Mouse (Mus musculus) kidney, adult 9 months (tissue): ENCODE measurements around the gene Zzz3.
"Not testable (repeated sequence)": the region's sequence is repeated elsewhere in the genome, so short reads cannot be mapped to it uniquely, and the experiment has no call there.

Experiments used
- DNase-seq: peaks from one replicate; pipeline ENCODE4 v3.0.0; 2022

The Zzz3 gene

GRCm38 (mm10) chr3:152401964-152402670 lies 6.8 kb downstream of the Zzz3 start:
- peak; percentile 50 for DNase-seq

- DNase-seq = no peak
Measured at GRCm38 (mm10) chr3:152402671-152403066, 7.4 kb downstream of the Zzz3 start.

GRCm38 (mm10) chr3:152403827-152404226 lies 8.6 kb downstream of the Zzz3 start:
- DNase-seq = peak; percentile 82

- DNase-seq = no peak
Measured at GRCm38 (mm10) chr3:152405420-152405819, 10.1 kb downstream of the Zzz3 start.

- DNase-seq = no peak
Measured at GRCm38 (mm10) chr3:152405978-152406640, 10.8 kb downstream of the Zzz3 start.

GRCm38 (mm10) chr3:152410980-152411551 lies 15.8 kb downstream of the Zzz3 start:
- DNase-seq = no peak

- DNase-seq = no peak
Measured at GRCm38 (mm10) chr3:152412362-152412761, 17.1 kb downstream of the Zzz3 start.

- no peak for DNase-seq
Measured at GRCm38 (mm10) chr3:152428925-152429324, 33.7 kb downstream of the Zzz3 start.

- DNase-seq = no peak
Measured at GRCm38 (mm10) chr3:152432677-152433076, 37.4 kb downstream of the Zzz3 start.

- no peak for DNase-seq
Measured at GRCm38 (mm10) chr3:152435590-152435989, 40.3 kb downstream of the Zzz3 start.

GRCm38 (mm10) chr3:152438068-152438467 lies 42.8 kb downstream of the Zzz3 start:
- DNase-seq = peak; percentile 57

GRCm38 (mm10) chr3:152442795-152443194 lies 47.5 kb downstream of the Zzz3 start:
- no peak for DNase-seq

GRCm38 (mm10) chr3:152444114-152444513 lies 48.8 kb downstream of the Zzz3 start:
- DNase-seq = no peak

GRCm38 (mm10) chr3:152446966-152447365 lies 51.7 kb downstream of the Zzz3 start:
- no peak for DNase-seq

GRCm38 (mm10) chr3:152453163-152453562 lies 57.9 kb downstream of the Zzz3 start:
- DNase-seq = no peak

GRCm38 (mm10) chr3:152457308-152458035 lies 62.2 kb downstream of the Zzz3 start:
- no peak for DNase-seq

- not testable (repeated sequence) for DNase-seq
Measured at GRCm38 (mm10) chr3:152458875-152459274, 63.6 kb downstream of the Zzz3 start.

GRCm38 (mm10) chr3:152460802-152461201 lies 65.5 kb downstream of the Zzz3 start:
- DNase-seq = peak; percentile 47

- no peak for DNase-seq
Measured at GRCm38 (mm10) chr3:152462038-152462547, 66.8 kb downstream of the Zzz3 start.

- DNase-seq = peak; percentile 21
Measured at GRCm38 (mm10) chr3:152462900-152463299, 67.6 kb downstream of the Zzz3 start.

GRCm38 (mm10) chr3:152464462-152464861 lies 69.2 kb downstream of the Zzz3 start:
- DNase-seq = no peak

- DNase-seq = no peak
Measured at GRCm38 (mm10) chr3:152465338-152465737, 70.1 kb downstream of the Zzz3 start.

- no peak for DNase-seq
Measured at GRCm38 (mm10) chr3:152466849-152467248, 71.6 kb downstream of the Zzz3 start.
